Mouse (Mus musculus) lung, adult 2 months (tissue): ENCODE results near the gene Olfr204.

ENCODE experiments used
- CTCF ChIP-seq: fragments of 200-500 bp; IDR thresholded peaks from 2 replicates; pipeline ENCODE4 v1.5.1; 2011; ENCODE audit warnings: mild to moderate bottlenecking, low read length, control low read depth; ENCODE audit not compliant: insufficient read depth
- POLR2A ChIP-seq: fragments of 200-500 bp; IDR thresholded peaks from 2 replicates; pipeline ENCODE4 v1.6.1; 2011; ENCODE audit warnings: low read depth, mild to moderate bottlenecking, control low read depth, low read length, borderline replicate concordance; ENCODE audit errors: extremely low read depth

GRCm38 (mm10) chr16:59318148-59318547, at the start of gene Olfr204:
- TF ChIP-seq CTCF, result no peak
- TF ChIP-seq POLR2A, result no peak
